Mouse (Mus musculus) gastrocnemius, postnatal 10 days (tissue): Measurements from ENCODE around the gene Car7. TPM values are rescaled to one million over a fixed set of nuclear protein-coding genes. Genes with fewer than 3 reads are reported as not detected.

Experiments
- DNase-seq: peaks from one replicate; pipeline ENCODE4 v3.0.0; 2021; ENCODE audit warnings: mixed read lengths
- long read RNA-seq, 2 experiments: library from polyadenylated mRNA; stranded (forward); transcript quantifications; one replicate each; pipeline ENCODE4 v2.0.0; 2021
- total RNA-seq, 2 experiments: library from RNA; stranded (reverse); gene quantifications; 2 replicates each; pipeline ENCODE4 v1.2.3; 2021

Car7 gene
- 1 to 10 TPM in 1 of 2 experiments, under 1 TPM in 1; 0.56 to 1.6 TPM for total RNA-seq
- long read RNA-seq, experiment 1, partial matches to known transcripts: 1 of 5 reads
- long read RNA-seq, experiment 1, other reads (novel, unspliced or antisense): 2 of 5 reads
- long read RNA-seq, experiment 2: 0 reads

DNA sequence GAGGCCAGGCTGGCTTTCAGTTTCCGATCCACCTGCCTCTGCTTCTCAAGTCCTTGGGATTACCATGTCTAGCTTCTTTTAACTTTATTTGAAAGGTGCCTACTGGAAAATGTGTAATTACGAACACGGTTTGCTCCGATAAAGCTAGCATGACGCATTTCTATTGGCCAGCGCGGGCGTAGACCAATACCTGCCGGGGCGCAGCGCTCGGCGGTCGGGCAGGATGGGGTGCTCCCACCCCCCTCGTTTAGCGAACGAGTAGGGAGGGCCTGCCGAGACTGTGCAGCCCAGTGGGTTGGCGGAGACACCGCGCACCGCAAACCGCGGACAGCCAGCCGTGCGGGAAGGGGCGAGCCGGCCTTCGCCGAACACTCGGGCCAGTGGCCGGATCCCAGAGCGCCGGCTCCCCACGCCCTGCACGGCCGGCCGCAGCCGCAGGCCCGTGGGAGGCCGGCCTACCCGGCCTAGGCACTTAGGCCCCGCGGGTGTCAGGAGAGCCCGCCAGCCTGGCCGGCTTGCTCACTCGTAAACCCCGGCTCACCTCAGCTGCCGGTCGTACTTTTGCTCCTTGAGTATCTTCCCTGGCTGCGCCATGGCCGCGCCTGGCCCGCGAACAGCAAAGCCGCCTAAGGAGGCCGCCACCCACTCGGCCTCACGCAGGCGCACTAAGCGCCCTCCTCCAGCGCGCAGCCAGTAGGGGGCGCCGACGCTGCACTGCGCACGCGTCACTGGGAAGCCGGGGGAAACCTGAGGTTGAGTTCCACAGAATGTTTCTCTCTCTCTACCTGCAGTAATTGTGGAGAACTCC, at the start of gene Car7, which contains the start of gene Nae1:
Car7 (plus strand) TSS at position 719 of the 808 bp plus-strand sequence.
Nae1 (minus strand) TSS at position 667 of the 808 bp plus-strand sequence.
- DNase-seq: peak; percentile 96

GRCm38 (mm10) chr8:104509061-104510006, 25.2 kb upstream of the Car7 start, which contains the start of gene Terb1:
TSS of gene Terb1 (minus strand) at chr8:104509910.
- DNase-seq: peak; percentile 41

GRCm38 (mm10) chr8:104510134-104510533, 24.4 kb upstream of the Car7 start:
- no peak for DNase-seq

DNA sequence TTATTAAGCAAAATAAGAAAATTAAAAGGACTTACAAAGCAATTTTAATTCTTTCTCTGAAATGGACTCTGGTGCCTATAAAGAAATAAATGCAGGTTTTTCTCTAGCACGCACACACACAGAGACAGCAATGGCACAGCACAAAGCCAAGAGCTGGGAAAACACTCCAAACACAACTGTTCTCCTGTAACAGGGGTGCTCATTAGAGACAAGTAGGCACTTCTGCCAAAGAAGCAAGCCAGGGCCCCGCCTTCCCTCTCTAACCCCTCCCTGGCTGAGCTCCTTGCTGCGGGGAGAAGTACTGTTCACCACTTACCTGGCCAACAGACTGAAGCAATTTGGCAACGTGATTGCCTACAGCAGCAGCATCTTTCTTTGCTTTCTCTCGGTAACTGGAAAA, 16.6 kb upstream of the Car7 start:
- DNase-seq: no peak

GRCm38 (mm10) chr8:104529671-104530070, 4.8 kb upstream of the Car7 start:
- no peak for DNase-seq

DNA sequence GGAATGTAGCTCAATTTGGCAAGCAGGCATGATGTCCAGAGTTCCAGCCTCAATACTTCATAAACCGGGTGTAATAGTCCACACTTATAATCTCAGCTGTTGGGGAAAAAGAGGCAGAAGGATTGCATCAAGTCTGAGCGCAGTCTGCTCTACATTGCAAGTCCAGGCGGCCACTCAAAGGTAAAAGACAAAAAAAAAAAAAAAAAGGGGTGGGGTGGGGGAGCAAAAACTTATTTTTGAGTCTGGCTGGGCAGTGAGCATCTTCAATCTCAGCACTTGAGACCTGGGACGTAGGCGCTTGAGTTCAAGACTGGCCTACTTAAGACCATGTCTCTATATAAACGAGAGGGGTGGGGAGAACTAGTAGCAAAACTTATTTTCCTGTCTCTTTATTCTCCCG, 938 bp upstream of the Car7 start:
- DNase-seq: no peak

DNA sequence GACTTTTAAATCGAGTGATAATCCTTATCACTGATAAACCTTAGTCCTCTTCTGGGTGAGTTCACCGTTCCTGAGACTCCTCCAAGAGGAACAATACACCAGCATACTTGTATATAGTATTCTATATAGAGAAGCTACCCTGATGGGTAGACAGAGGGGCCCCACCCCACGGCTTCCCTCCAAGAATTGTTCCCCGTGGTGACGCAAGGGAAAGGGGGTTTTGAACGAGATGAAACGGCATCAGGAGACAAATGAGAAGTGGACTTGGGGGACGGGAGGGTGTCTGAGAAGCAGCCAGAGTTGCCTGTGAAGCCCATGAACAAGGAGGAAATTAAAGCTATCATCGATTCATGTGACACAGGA, 271 bp downstream of the Car7 start:
- DNase-seq: no peak

GRCm38 (mm10) chr8:104535378-104535777, 889 bp downstream of the Car7 start:
- DNase-seq: no peak

DNA sequence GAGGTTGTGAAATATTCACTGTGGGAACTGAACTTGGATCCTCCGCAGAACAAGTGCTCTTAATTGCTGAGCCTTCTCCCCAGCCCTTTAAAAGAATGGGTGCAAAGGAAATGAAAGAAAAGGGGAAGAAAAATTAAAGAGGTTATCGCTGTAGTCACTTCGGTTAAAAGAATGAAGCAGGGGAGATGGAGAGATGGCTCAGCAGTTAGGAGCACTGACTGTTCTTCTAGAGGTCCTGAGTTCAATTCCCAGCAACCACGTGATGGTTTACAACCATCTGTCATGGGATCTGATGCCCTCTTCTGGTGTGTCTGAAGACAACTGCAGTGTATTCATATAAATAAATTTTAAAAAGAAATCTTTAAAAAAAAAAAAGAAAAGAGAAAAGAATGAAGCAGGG, 1.5 kb downstream of the Car7 start:
- DNase-seq: no peak

- DNase-seq: no peak
Observed at GRCm38 (mm10) chr8:104538896-104539295, 4.4 kb downstream of the Car7 start.

GRCm38 (mm10) chr8:104539566-104539965, 5.1 kb downstream of the Car7 start:
- no peak for DNase-seq

DNA sequence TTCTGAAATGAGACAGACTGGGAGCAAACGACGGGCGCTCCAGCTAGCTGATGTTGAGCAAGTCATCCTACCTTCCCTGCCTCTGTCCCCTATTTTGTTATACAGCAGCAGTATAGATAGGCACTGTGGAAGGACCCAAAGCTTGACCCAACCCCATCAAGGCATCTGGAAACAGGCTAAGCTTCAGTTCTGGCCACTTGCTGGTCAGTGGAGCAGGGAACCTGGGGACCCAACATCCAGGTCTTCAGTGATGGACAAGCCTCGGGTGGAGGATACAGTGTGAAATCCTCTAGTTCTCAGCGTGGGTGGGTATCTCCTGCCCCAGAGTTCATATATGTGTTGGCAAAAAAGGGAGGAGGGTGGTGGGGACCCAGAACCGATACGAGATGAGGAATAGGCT, 5.7 kb downstream of the Car7 start:
- DNase-seq: no peak

- peak; percentile 29 for DNase-seq
Observed at GRCm38 (mm10) chr8:104540710-104541514, 6.4 kb downstream of the Car7 start.

DNA sequence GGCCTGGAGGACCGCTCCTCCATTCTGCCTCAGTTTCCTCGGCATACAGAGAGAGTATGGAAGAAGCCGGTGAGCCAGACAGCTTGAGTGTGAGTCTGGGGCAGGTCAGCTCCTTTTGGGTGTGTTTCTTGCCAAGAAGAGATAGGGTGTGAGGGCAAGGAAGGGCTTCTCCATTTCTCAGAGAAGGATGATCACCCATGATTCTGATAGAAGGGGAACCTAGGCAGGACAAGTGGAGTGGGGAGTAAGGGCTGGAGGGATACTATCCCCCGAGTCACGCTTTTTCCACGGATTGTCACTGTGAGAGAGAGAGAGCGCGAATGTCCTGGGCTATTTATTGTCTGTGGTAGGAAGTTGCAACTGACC, 7.0 kb downstream of the Car7 start:
- DNase-seq: no peak

- DNase-seq: no peak
Observed at GRCm38 (mm10) chr8:104542160-104542559, 7.7 kb downstream of the Car7 start.

DNA sequence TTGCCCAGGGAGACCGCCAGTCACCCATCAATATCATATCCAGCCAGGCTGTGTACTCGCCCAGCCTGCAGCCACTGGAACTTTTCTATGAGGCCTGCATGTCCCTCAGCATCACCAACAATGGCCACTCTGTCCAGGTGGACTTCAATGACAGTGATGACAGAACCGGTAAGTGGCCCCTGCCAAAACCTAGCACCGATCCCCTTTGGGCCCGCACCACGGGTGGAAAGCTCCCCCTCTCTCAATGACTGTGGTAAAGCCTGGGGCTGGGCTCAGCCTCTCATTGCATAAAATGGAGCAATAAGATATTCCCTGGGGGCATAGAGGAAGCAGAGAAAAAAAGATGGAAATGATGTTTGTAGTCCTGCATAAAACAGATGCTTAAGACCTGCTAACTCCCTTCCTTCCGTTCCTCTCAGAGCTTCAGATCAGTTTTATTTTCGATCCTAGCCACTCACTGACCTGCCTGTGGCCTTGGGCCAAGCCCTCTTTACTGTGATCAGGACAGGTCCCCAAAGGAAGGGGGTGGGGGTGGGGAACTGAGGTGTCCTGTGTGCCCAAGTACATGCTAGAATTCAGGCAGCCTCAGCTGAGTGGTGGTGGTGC, 9.1 kb downstream of the Car7 start:
- no peak for DNase-seq

GRCm38 (mm10) chr8:104555191-104555590, 20.7 kb downstream of the Car7 start:
- no peak for DNase-seq

DNA sequence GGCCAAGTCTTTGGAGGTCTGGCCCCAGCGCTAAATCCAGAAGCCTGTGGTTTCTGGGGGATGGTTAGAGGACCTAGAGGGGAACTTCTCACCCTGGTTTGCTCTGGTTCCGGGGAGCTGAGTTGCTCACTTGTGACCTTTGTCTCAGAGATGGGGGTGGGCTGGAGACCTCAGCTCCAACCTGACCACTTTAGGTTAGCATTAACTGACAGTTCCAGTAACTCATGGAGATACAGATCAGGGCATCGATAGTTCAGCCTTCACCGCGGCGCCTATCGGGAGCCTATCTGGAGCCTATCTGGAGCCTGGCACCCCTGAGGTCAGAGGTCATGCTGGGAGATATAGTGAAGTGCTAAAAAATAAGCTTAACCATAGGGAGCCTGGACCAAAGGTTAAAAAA, 22.7 kb downstream of the Car7 start:
- no peak for DNase-seq

- DNase-seq: no peak
Observed at GRCm38 (mm10) chr8:104560731-104561130, 26.2 kb downstream of the Car7 start.

- DNase-seq: peak; percentile 89
Observed at GRCm38 (mm10) chr8:104564633-104565456, 30.4 kb downstream of the Car7 start.

DNA sequence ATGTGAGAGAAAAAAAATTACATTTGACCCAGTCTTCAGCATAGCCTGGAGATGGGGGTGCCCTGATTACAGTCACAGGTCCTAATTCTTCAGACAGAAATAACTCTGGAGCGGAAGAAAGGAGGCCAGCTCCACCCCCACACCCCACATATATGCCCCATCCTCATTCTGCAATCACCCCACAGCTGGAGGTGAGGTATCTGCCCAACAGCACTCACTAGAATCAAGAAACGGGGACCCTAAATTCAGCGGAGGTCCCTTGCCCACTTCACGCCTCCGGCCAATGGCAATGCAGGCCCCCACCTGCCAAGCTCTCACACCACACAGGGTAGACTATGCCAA, 30.9 kb downstream of the Car7 start:
- DNase-seq: no peak
